Comparison of ENCODE assay signal across 10 mouse cellular contexts in genomic region chr7:65636356-65636880, GRCm38 (mm10).
"Had no signal": no experiment of that assay in that cellular context is flagged by ENCODE, and none has a peak within 500 bp of the region (broad histone marks: within the 10 kb centered on the region; RNA-seq: fewer than 3 reads in every experiment).

No protein-coding gene starts in this region.

- DNase-seq: liver, embryonic 13.5 days; liver, postnatal 0 days; lung, adult 2 months; lung, postnatal 14 days; lung, postnatal 36 days; midbrain, embryonic 14.5 days; right cerebral cortex, postnatal 14 days; thymus, adult 2 months; thymus, postnatal 14 days; thymus, postnatal 36 days had no signal
